Comparison of ENCODE assay signal across 15 mouse cellular contexts in genomic region chr7:136920976-136921755, GRCm38 (mm10). TPM values are rescaled to one million over a fixed set of nuclear protein-coding genes. Genes with fewer than 3 reads are reported as not detected.
"Had no signal": no experiment of that assay in that cellular context is flagged by ENCODE, and none has a peak within 500 bp of the region (broad histone marks: within the 10 kb centered on the region; RNA-seq: fewer than 3 reads in every experiment).

No protein-coding gene starts in this region.

- H3K4me3 ChIP-seq: limb, embryonic 12.5 days; liver, embryonic 13.5 days; myocyte had no signal

- H3K4me2 ChIP-seq: limb, embryonic 12.5 days; liver, embryonic 13.5 days; midbrain, embryonic 11.5 days had no signal

- DNase-seq: kidney, adult 18-20 months; kidney, adult 9 months; kidney, postnatal 14 days; kidney, postnatal 4 days; liver, embryonic 13.5 days; lung, adult 2 months; lung, postnatal 14 days; lung, postnatal 4 days; midbrain, embryonic 14.5 days; thymus, adult 18-20 months; thymus, postnatal 36 days had no signal

- H3K27ac ChIP-seq: limb, embryonic 12.5 days; liver, embryonic 13.5 days had no signal

- H3K36me3 ChIP-seq: limb, embryonic 12.5 days; liver, embryonic 13.5 days had no signal

- H3K9ac ChIP-seq: limb, embryonic 12.5 days; liver, embryonic 13.5 days had no signal

- H3K4me1 ChIP-seq: liver, embryonic 13.5 days had no signal

- H3K27me3 ChIP-seq: limb, embryonic 12.5 days; liver, embryonic 13.5 days had no signal

- H3K9me3 ChIP-seq: limb, embryonic 12.5 days; liver, embryonic 13.5 days had no signal

RNA-seq across cellular contexts. Expression of gene Mgmt, which starts 26.8 kb away (rescaled TPM):
- total RNA-seq: monocyte, adult 5-6 weeks had no signal
